Mouse (Mus musculus) hindbrain, embryonic 15.5 days (tissue): ENCODE results near the gene Ift43. TPM values are rescaled to one million over a fixed set of nuclear protein-coding genes. Genes with fewer than 3 reads are reported as not detected.

Experiments
- ATAC-seq: fragments of 200-750 bp; cut with Nextera tagmentation; 2 replicates; pipeline ENCODE4 v1.8.0; 2017; ENCODE audit warnings: low read depth, moderate number of reproducible peaks, moderate TSS enrichment; ENCODE audit not compliant: low FRiP score
- H3K27ac ChIP-seq: fragments of 300-500 bp; sonication (generic); replicated peaks from 2 replicates; pipeline ENCODE4 v1.5.1; 2015; ENCODE audit warnings: mild to moderate bottlenecking, inconsistent platforms
- H3K27me3 ChIP-seq: fragments of 300-500 bp; sonication (generic); 2 replicates; pipeline ENCODE4 v1.6.1; 2015; ENCODE audit warnings: control low read depth, inconsistent platforms
- H3K36me3 ChIP-seq: fragments of 300-500 bp; sonication (generic); 2 replicates; pipeline ENCODE4 v1.6.1; 2015; ENCODE audit warnings: control low read depth, inconsistent platforms
- H3K4me1 ChIP-seq: fragments of 300-500 bp; sonication (generic); replicated peaks from 2 replicates; pipeline ENCODE4 v1.6.1; 2015; ENCODE audit warnings: control low read depth, inconsistent platforms
- H3K4me2 ChIP-seq: fragments of 300-500 bp; sonication (generic); 2 replicates; pipeline ENCODE4 v1.6.1; 2015; ENCODE audit warnings: moderate library complexity, mild to moderate bottlenecking, inconsistent platforms
- H3K4me3 ChIP-seq: fragments of 300-500 bp; sonication (generic); 2 replicates; pipeline ENCODE4 v1.5.1; 2015; ENCODE audit warnings: mild to moderate bottlenecking, inconsistent platforms
- H3K9ac ChIP-seq: fragments of 300-500 bp; sonication (generic); 2 replicates; pipeline ENCODE4 v1.6.1; 2015; ENCODE audit warnings: inconsistent platforms
- H3K9me3 ChIP-seq: fragments of 300-500 bp; sonication (generic); 2 replicates; pipeline ENCODE4 v1.6.1; 2016; ENCODE audit warnings: control low read depth, inconsistent platforms
- WGBS: fragments of 180-500 bp; shearing (Covaris S2); methylation state at CpG from one replicate; pipeline ENCODE4 v1.1.7; 2015; 5-methylcytosine and 5-hydroxymethylcytosine counted together
- polyA plus RNA-seq: library from polyadenylated mRNA; unstranded; fragments of >200 nt; fragmentation: Nextera tagmentation; extraction: Ambion mirVana; gene quantifications from 2 replicates; pipeline ENCODE4 v1.2.1, GENCODE M21; 2015

Gene Ift43
- polyA plus RNA-seq, 1 experiment from 2014 or later: 42.7 TPM

GRCm38 (mm10) chr12:86104297-86104696 is 22.0 kb downstream of the Ift43 start:
- H3K27me3 ChIP-seq: no peaks in the 10 kb centered on the region
- no peak for ATAC-seq
- H3K4me2 ChIP-seq: no peak overlapping the region
- no peak overlapping the region for H3K27ac ChIP-seq
- H3K9me3 ChIP-seq: no peaks in the 10 kb centered on the region
- H3K4me1 ChIP-seq: peaks cover 15% of the 10 kb centered on the region
- H3K36me3 ChIP-seq: no peaks in the 10 kb centered on the region
- no peak overlapping the region for H3K4me3 ChIP-seq
- H3K9ac ChIP-seq: no peak overlapping the region
- WGBS: 77% methylated on average over 11 of the region's 11 CpGs

DNA sequence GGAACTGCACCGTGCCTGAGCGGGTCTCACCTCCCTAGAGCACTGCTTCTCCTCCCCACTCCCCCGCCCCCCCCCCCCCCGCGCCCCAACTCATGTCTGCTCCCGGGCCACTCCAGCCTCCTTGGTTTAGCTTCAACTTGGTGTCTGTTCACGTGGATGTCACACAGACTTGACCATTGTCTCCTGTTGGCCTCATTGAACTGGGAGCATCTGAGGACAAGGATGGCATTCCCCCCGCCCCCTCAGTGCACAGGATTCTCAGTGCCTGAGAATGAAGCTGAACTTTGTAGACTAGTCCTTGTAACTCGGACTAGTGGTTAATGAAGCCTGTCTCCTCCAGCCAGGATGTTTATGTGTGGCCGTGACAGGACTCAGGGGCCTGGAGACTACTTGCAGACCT is 23.2 kb downstream of the Ift43 start:
- no peak overlapping the region for H3K9ac ChIP-seq
- H3K4me2 ChIP-seq: no peak overlapping the region
- no peaks in the 10 kb centered on the region for H3K36me3 ChIP-seq
- peaks cover 15% of the 10 kb centered on the region for H3K4me1 ChIP-seq
- ATAC-seq: no peak
- no peak overlapping the region for H3K4me3 ChIP-seq
- 68% methylated on average over 7 of the region's 10 CpGs for WGBS
- H3K27me3 ChIP-seq: no peaks in the 10 kb centered on the region
- H3K27ac ChIP-seq: no peak overlapping the region
- H3K9me3 ChIP-seq: no peaks in the 10 kb centered on the region

- 94% methylated on average over 9 of the region's 9 CpGs for WGBS
- no peak overlapping the region for H3K27ac ChIP-seq
- ATAC-seq: no peak
- no peak overlapping the region for H3K9ac ChIP-seq
- no peaks in the 10 kb centered on the region for H3K27me3 ChIP-seq
- no peaks in the 10 kb centered on the region for H3K36me3 ChIP-seq
- no peak overlapping the region for H3K4me3 ChIP-seq
- H3K4me1 ChIP-seq: peaks cover 15% of the 10 kb centered on the region
- H3K4me2 ChIP-seq: no peak overlapping the region
- H3K9me3 ChIP-seq: no peaks in the 10 kb centered on the region
Observed at GRCm38 (mm10) chr12:86106086-86106485, 23.7 kb downstream of the Ift43 start.

GRCm38 (mm10) chr12:86107645-86108044 is 25.3 kb downstream of the Ift43 start:
- H3K4me2 ChIP-seq: no peak overlapping the region
- WGBS: 67% methylated on average over 7 of the region's 7 CpGs
- H3K4me3 ChIP-seq: no peak overlapping the region
- H3K27ac ChIP-seq: no peak overlapping the region
- peaks cover 15% of the 10 kb centered on the region for H3K4me1 ChIP-seq
- no peak overlapping the region for H3K9ac ChIP-seq
- no peaks in the 10 kb centered on the region for H3K9me3 ChIP-seq
- no peak for ATAC-seq
- H3K27me3 ChIP-seq: no peaks in the 10 kb centered on the region
- no peaks in the 10 kb centered on the region for H3K36me3 ChIP-seq

DNA sequence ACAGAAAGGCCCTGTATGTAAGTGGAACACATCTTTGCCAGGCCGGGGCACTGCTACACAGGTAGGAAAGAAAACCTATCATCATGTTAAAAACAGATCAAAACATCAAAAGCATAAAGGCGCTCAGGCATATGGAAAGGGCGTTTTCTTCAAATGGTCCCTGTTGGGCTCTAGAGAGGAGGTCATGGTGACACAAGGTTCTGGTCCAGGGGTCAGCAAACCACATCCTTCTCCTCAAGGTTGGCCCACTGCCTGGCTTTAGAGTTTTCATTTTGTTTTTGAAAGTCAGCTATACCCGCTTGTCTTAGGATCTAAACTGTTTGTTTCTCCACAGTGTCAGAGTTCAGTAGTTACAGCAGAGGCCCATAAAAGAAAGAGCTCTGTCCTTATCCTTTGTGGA is 27.2 kb downstream of the Ift43 start:
- no peaks in the 10 kb centered on the region for H3K4me1 ChIP-seq
- no peaks in the 10 kb centered on the region for H3K27me3 ChIP-seq
- H3K36me3 ChIP-seq: no peaks in the 10 kb centered on the region
- H3K4me3 ChIP-seq: no peak overlapping the region
- ATAC-seq: no peak
- no peak overlapping the region for H3K4me2 ChIP-seq
- 87% methylated on average over 4 of the region's 4 CpGs for WGBS
- no peak overlapping the region for H3K27ac ChIP-seq
- H3K9me3 ChIP-seq: no peaks in the 10 kb centered on the region
- no peak overlapping the region for H3K9ac ChIP-seq

DNA sequence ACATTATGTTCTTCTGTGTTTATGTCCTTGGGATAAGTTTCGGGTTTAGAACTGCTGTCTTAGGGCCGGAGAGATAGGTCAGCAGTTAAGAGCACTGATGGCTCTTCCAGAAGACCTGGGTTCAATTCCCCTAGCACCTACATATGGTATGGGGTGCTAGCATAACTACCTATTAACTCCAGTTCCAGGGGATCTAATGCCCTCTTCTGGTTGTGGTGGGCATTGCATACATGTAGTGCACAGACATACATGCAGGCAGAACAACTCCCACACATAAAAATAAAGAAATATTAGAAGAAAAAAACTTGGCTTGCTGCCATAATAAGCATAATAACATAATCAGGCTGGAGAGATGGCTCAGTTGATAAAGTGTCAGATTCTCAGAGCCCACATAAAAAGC is 28.3 kb downstream of the Ift43 start:
- Histone ChIP-seq H3K36me3 (no peaks in the 10 kb centered on the region), H3K4me3 (no peak overlapping the region), H3K27ac (no peak overlapping the region), H3K9ac (no peak overlapping the region), H3K4me2 (no peak overlapping the region), H3K4me1 (no peaks in the 10 kb centered on the region), H3K27me3 (no peaks in the 10 kb centered on the region), H3K9me3 (no peaks in the 10 kb centered on the region)
- 98% methylated on average over 2 of the region's 2 CpGs for WGBS
- ATAC-seq: no peak

GRCm38 (mm10) chr12:86116295-86116835 is 34.0 kb downstream of the Ift43 start:
- 61% methylated on average over 15 of the region's 15 CpGs for WGBS
- ATAC-seq: no peak
- H3K9ac ChIP-seq: no peak overlapping the region

DNA sequence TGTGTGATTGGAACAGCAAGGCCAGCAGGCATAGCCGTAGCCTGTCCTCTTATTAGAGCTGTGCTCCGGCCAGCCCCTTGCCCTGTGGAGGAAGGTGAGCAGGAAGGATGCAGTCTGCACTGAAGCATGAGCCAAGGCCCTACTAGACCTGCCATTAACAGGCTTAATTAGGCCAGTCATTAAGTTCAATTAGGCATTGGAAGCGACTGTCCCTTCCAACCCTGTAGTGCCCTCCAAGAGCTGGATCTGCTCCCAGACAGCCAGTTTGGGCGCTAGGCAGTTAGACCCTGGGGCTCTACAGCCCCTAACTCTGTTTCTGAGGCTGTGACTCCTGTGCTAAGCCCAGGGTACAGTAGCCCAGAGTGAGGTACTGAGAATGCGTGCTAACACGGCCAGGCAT is 41.7 kb downstream of the Ift43 start:
- 0 out of 2 replicates have a peak, but pooled peaks have one; percentile 48 for ATAC-seq
- Histone ChIP-seq H3K4me1 (no peaks in the 10 kb centered on the region), H3K27me3 (no peaks in the 10 kb centered on the region), H3K27ac (no peak overlapping the region), H3K4me3 (no peak overlapping the region), H3K36me3 (no peaks in the 10 kb centered on the region), H3K9me3 (no peaks in the 10 kb centered on the region), H3K9ac (no peak overlapping the region), H3K4me2 (no peak overlapping the region)
- WGBS: 83% methylated on average over 6 of the region's 6 CpGs

More at GRCm38 (mm10) chr12:86116295-86116835, 34.0 kb downstream of the Ift43 start:
- Histone ChIP-seq H3K4me2 (no peak overlapping the region), H3K27ac (peak overlapping the region; percentile 48), H3K36me3 (no peaks in the 10 kb centered on the region), H3K4me3 (no peak overlapping the region), H3K9me3 (no peaks in the 10 kb centered on the region), H3K27me3 (no peaks in the 10 kb centered on the region), H3K4me1 (peaks cover 5% of the 10 kb centered on the region)

DNA sequence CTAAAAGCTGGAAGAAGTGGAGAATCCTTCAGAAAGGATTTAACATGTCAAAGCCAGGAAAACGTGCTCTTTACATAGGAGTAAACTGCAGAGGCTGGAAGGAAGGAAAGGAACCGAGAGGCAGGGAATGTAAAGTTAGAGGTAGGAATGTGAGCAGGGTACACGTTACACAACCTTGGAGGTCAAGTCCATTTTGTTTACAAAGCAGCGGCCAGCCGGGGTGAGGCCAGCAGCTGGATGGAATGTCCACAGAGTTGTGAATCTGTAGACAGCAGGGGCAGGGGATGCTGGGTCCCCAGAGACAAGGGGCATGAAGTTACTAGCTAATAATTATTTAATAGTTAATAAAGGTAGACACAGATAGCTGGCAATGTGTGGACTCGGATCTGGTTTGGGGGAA is 45.8 kb downstream of the Ift43 start:
- no peaks in the 10 kb centered on the region for H3K36me3 ChIP-seq
- H3K9me3 ChIP-seq: no peaks in the 10 kb centered on the region
- no peaks in the 10 kb centered on the region for H3K4me1 ChIP-seq
- no peak for ATAC-seq
- no peaks in the 10 kb centered on the region for H3K27me3 ChIP-seq
- H3K4me2 ChIP-seq: no peak overlapping the region
- H3K4me3 ChIP-seq: no peak overlapping the region
- H3K9ac ChIP-seq: no peak overlapping the region
- 80% methylated on average over 6 of the region's 6 CpGs for WGBS
- H3K27ac ChIP-seq: no peak overlapping the region

GRCm38 (mm10) chr12:86129005-86129404 is 46.7 kb downstream of the Ift43 start:
- WGBS: 94% methylated on average over 8 of the region's 8 CpGs
- H3K4me3 ChIP-seq: no peak overlapping the region
- ATAC-seq: no peak
- no peak overlapping the region for H3K4me2 ChIP-seq
- no peaks in the 10 kb centered on the region for H3K4me1 ChIP-seq
- no peaks in the 10 kb centered on the region for H3K9me3 ChIP-seq
- H3K36me3 ChIP-seq: no peaks in the 10 kb centered on the region
- H3K27me3 ChIP-seq: no peaks in the 10 kb centered on the region
- H3K9ac ChIP-seq: no peak overlapping the region
- H3K27ac ChIP-seq: no peak overlapping the region

DNA sequence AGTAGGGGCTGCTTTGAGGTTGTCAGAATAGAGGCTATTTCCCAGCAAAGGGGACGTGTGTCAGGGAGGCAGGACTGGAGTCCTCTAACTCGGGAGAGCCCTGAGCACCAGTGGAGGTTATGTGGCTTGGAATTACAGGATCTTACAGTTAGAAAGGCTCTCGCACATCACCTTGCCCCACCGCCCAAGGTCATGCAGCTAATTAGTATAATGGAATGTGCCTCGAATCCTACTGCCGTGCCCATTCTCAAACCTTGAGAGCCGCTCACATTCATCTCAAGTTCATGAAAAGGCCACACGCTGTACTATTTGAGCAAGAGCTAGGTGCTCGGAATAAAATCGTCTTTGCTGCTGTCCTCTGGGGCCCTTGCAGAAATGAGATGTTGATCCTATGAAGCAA is 47.4 kb downstream of the Ift43 start:
- no peak overlapping the region for H3K4me2 ChIP-seq
- H3K4me3 ChIP-seq: no peak overlapping the region
- no peaks in the 10 kb centered on the region for H3K36me3 ChIP-seq
- H3K27ac ChIP-seq: no peak overlapping the region
- H3K9me3 ChIP-seq: no peaks in the 10 kb centered on the region
- H3K27me3 ChIP-seq: no peaks in the 10 kb centered on the region
- 67% methylated on average over 10 of the region's 10 CpGs for WGBS
- H3K9ac ChIP-seq: no peak overlapping the region
- no peaks in the 10 kb centered on the region for H3K4me1 ChIP-seq
- ATAC-seq: no peak

GRCm38 (mm10) chr12:86132799-86133198 is 50.5 kb downstream of the Ift43 start:
- peak; percentile 70; the same call in 1 of the 2 replicates for ATAC-seq
- Histone ChIP-seq H3K27me3 (no peaks in the 10 kb centered on the region), H3K27ac (no peak overlapping the region), H3K4me2 (no peak overlapping the region), H3K4me3 (no peak overlapping the region), H3K4me1 (no peaks in the 10 kb centered on the region), H3K36me3 (no peaks in the 10 kb centered on the region), H3K9me3 (no peaks in the 10 kb centered on the region), H3K9ac (no peak overlapping the region)
- WGBS: 19% methylated on average over 2 of the region's 2 CpGs

DNA sequence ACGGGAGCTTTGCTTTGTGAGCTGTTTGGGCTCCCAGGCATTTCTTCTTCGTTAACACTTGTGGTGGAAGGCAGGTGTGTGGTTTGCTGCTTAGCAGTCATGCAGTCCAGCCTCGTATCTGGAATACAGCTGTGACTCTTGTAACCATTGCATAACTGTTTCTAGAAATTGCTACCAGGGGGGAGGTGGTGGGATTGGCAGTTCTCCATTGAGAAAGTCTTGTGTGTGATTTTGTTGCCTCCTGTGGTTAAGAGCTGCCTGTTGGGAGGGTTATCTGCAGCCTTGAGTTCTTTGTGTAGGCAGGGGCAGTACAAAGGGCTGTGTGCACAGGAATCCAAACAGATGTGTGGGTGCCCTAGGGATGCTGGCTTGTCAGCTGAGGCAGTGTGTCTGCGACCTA is 53.4 kb downstream of the Ift43 start:
- Histone ChIP-seq H3K4me2 (no peak overlapping the region), H3K9ac (no peak overlapping the region), H3K9me3 (no peaks in the 10 kb centered on the region), H3K27ac (no peak overlapping the region), H3K4me3 (no peak overlapping the region), H3K4me1 (no peaks in the 10 kb centered on the region), H3K36me3 (peaks cover 7% of the 10 kb centered on the region), H3K27me3 (no peaks in the 10 kb centered on the region)
- 74% methylated on average over 4 of the region's 4 CpGs for WGBS
- no peak for ATAC-seq
